In genomic region chr19:14485176-14485575, GRCm38 (mm10) we compare ENCODE assay signal across 21 mouse cellular contexts.
DNase-seq lines count a peak whose midpoint lies in the region; ATAC-seq and TF ChIP-seq lines count a peak whose summit lies in the region.
"Had no signal": no experiment of that assay in that cellular context is flagged by ENCODE, and none has a peak within 500 bp of the region (broad histone marks: within the 10 kb centered on the region; RNA-seq: fewer than 3 reads in every experiment).

No protein-coding gene starts in this region.

- H3K9ac ChIP-seq in forebrain, embryonic 14.5 days (ENCODE audit: low read length) = no peak overlapping the region
- H3K9ac ChIP-seq in neural tube, embryonic 14.5 days (replicated peaks; ENCODE audit: low read depth, low read length) = no peak overlapping the region
- H3K9ac ChIP-seq in neural tube, embryonic 15.5 days (replicated peaks) = no peak overlapping the region
- H3K9ac ChIP-seq: hindbrain, embryonic 14.5 days; liver, postnatal 0 days had no signal

- TF ChIP-seq CTCF in layer of hippocampus, adult 2 months (conservative IDR thresholded peaks at IDR 0.05) = peak; percentile 23; the same call in 1 of the 2 replicates

- H3K9me3 ChIP-seq in forebrain, embryonic 14.5 days (replicated peaks; ENCODE audit: control insufficient read depth, low read length) = no peaks in the 10 kb centered on the region
- no peaks in the 10 kb centered on the region for H3K9me3 ChIP-seq in forebrain, embryonic 10.5 days
- no peaks in the 10 kb centered on the region for H3K9me3 ChIP-seq in neural tube, embryonic 14.5 days (ENCODE audit: control insufficient read depth, low read length)
- H3K9me3 ChIP-seq in neural tube, embryonic 15.5 days (replicated peaks) = no peaks in the 10 kb centered on the region
- H3K9me3 ChIP-seq: G1E had no signal

- no peak overlapping the region for H3K4me3 ChIP-seq in forebrain, embryonic 14.5 days (ENCODE audit: low read depth, low read length)
- no peak overlapping the region for H3K4me3 ChIP-seq in forebrain, embryonic 10.5 days
- H3K4me3 ChIP-seq in neural tube, embryonic 14.5 days (ENCODE audit: low read depth, low read length) = no peak overlapping the region
- no peak overlapping the region for H3K4me3 ChIP-seq in neural tube, embryonic 15.5 days (replicated peaks)
- no peak overlapping the region for H3K4me3 ChIP-seq in layer of hippocampus, adult 2 months
- H3K4me3 ChIP-seq: gastrocnemius, adult 2 months had no signal

- no peak overlapping the region for H3K27ac ChIP-seq in forebrain, embryonic 14.5 days (ENCODE audit: low read depth, low read length)
- H3K27ac ChIP-seq in forebrain, embryonic 10.5 days = no peak overlapping the region
- H3K27ac ChIP-seq in neural tube, embryonic 14.5 days (ENCODE audit: low read depth, low read length) = no peak overlapping the region
- no peak overlapping the region for H3K27ac ChIP-seq in neural tube, embryonic 15.5 days (replicated peaks)
- peak overlapping the region; percentile 68 for H3K27ac ChIP-seq in layer of hippocampus, adult 2 months
- H3K27ac ChIP-seq: gastrocnemius, adult 2 months; hindbrain, embryonic 14.5 days; stomach, postnatal 0 days had no signal

- H3K4me2 ChIP-seq in forebrain, embryonic 14.5 days (ENCODE audit: low read length) = no peak overlapping the region
- H3K4me2 ChIP-seq in neural tube, embryonic 14.5 days (ENCODE audit: low read depth, low read length) = no peak overlapping the region
- H3K4me2 ChIP-seq in neural tube, embryonic 15.5 days = no peak overlapping the region
- H3K4me2 ChIP-seq: hindbrain, embryonic 14.5 days; liver, embryonic 11.5 days; midbrain, embryonic 11.5 days had no signal

- H3K4me1 ChIP-seq in forebrain, embryonic 14.5 days (ENCODE audit: control insufficient read depth, insufficient read depth, low read length) = peaks cover 21% of the 10 kb centered on the region
- peaks cover 51% of the 10 kb centered on the region for H3K4me1 ChIP-seq in forebrain, embryonic 10.5 days
- peaks cover 7% of the 10 kb centered on the region; the same call in 1 of the 2 replicates for H3K4me1 ChIP-seq in neural tube, embryonic 14.5 days (ENCODE audit: control insufficient read depth, insufficient read depth, low read length)
- peaks cover 7% of the 10 kb centered on the region for H3K4me1 ChIP-seq in neural tube, embryonic 15.5 days

- ATAC-seq in forebrain, embryonic 14.5 days = peak; percentile 66; the same call in 1 of the 2 replicates
- peak; percentile 58; the same call in 1 of the 2 replicates for ATAC-seq in neural tube, embryonic 14.5 days (ENCODE audit: low read depth)
- no peak; the same call in 1 of the 2 replicates for ATAC-seq in neural tube, embryonic 15.5 days (ENCODE audit: low FRiP score)
- ATAC-seq: liver, postnatal 0 days; Patski had no signal

- 60% methylated on average over 3 of the region's 3 CpGs for WGBS in forebrain, embryonic 14.5 days
- WGBS in forebrain, embryonic 10.5 days = 91% methylated on average over 3 of the region's 3 CpGs
- WGBS in neural tube, embryonic 14.5 days = 84% methylated on average over 3 of the region's 3 CpGs
- WGBS in neural tube, embryonic 15.5 days = 67% methylated on average over 3 of the region's 3 CpGs

- H3K36me3 ChIP-seq in forebrain, embryonic 14.5 days (ENCODE audit: control insufficient read depth, insufficient read depth, low read length) = no peaks in the 10 kb centered on the region
- H3K36me3 ChIP-seq in forebrain, embryonic 10.5 days (replicated peaks) = no peaks in the 10 kb centered on the region
- no peaks in the 10 kb centered on the region for H3K36me3 ChIP-seq in neural tube, embryonic 14.5 days (ENCODE audit: control insufficient read depth, insufficient read depth, low read length)
- H3K36me3 ChIP-seq in neural tube, embryonic 15.5 days = no peaks in the 10 kb centered on the region

- no peak for DNase-seq in forebrain, embryonic 14.5 days (ENCODE audit: low spot score)
- no peak for DNase-seq in forebrain, embryonic 10.5 days (ENCODE audit: extremely low spot score, low spot score)
- DNase-seq in layer of hippocampus, adult 2 months (ENCODE audit: low spot score in 2 of 2) = peak; percentile 64 to 69
- no peak for DNase-seq in thymus, postnatal 14 days
- no peak for DNase-seq in liver
- DNase-seq: adrenal gland, postnatal 36 days; B cell, adult 2 months; gastrocnemius, adult 2 months; kidney, adult 8-10 months; kidney, postnatal 10 days; liver, postnatal 0 days; lung, postnatal 10 days had no signal

- H3K27me3 ChIP-seq in forebrain, embryonic 14.5 days (replicated peaks; ENCODE audit: control insufficient read depth, insufficient read depth, low read length) = no peaks in the 10 kb centered on the region
- H3K27me3 ChIP-seq in forebrain, embryonic 10.5 days (ENCODE audit: poor library complexity, severe bottlenecking) = peaks cover 7% of the 10 kb centered on the region
- no peaks in the 10 kb centered on the region for H3K27me3 ChIP-seq in neural tube, embryonic 14.5 days (ENCODE audit: control insufficient read depth, insufficient read depth, low read length)
- no peaks in the 10 kb centered on the region for H3K27me3 ChIP-seq in neural tube, embryonic 15.5 days (replicated peaks)
- H3K27me3 ChIP-seq: CH12.LX, Patski had no signal

Comparison
In these comparisons a context has a peak if more than half of its experiments do, and no peak if none do; other contexts are left out.
1. DNase-seq: peak in layer of hippocampus, adult 2 months (2 of 2); none in forebrain, embryonic 14.5 days (single experiment), forebrain, embryonic 10.5 days (single experiment), thymus, postnatal 14 days (single experiment) and liver (single experiment).